Mouse (Mus musculus): ENCODE data around the gene Ano10. TPM values are rescaled to one million over a fixed set of nuclear protein-coding genes. Genes with fewer than 3 reads are reported as not detected.
"Not testable (repeated sequence)": the region's sequence is repeated elsewhere in the genome, so short reads cannot be mapped to it uniquely, and the experiment has no call there.

The Ano10 gene
- total and polyA plus RNA-seq, 2 experiments from 2014 or later, result 34.5 to 48.6 TPM

DNA sequence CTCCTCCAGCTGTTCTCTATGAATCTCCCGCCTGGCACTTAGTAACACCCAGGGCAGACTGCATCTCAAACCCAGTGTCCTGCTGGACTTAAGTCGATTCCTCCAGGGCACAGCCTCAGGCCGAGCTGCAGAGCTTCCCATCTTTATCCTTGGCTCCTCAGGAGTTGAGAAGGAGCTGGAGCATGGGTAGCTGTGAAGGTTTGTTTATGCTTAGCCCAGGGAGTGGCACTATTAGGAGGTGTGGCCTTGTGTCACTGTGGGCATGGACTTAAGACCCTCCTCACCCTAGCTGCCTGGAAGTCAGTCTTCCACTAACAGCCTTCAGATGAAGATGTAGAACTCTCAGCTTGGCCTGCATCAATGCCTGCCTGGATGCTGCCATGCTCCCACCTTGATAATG, 28.1 kb upstream of the Ano10 start:
- H3K4me2 ChIP-seq (ENCODE audit: low read depth, low read length), result no peak overlapping the region
- TF ChIP-seq CTCF (IDR thresholded peaks at IDR 0.05; ENCODE audit: low read depth), result no peak
- H3K36me3 ChIP-seq (ENCODE audit: insufficient read depth, low read length), result no peaks in the 10 kb centered on the region
- ATAC-seq, result no peak
- no peak overlapping the region for H3K4me3 ChIP-seq (ENCODE audit: low read length)
- no peaks in the 10 kb centered on the region for H3K4me1 ChIP-seq (ENCODE audit: insufficient read depth, low read length)
- no peak for DNase-seq (ENCODE audit: low spot score)
- H3K9ac ChIP-seq (replicated peaks; ENCODE audit: low read length), result no peak overlapping the region
- H3K27me3 ChIP-seq (ENCODE audit: insufficient read depth, low read length), result no peaks in the 10 kb centered on the region
- no peaks in the 10 kb centered on the region for H3K9me3 ChIP-seq (ENCODE audit: low read length)
- no peak overlapping the region for H3K27ac ChIP-seq
- 89% methylated on average over 3 of the region's 3 CpGs for WGBS

DNA sequence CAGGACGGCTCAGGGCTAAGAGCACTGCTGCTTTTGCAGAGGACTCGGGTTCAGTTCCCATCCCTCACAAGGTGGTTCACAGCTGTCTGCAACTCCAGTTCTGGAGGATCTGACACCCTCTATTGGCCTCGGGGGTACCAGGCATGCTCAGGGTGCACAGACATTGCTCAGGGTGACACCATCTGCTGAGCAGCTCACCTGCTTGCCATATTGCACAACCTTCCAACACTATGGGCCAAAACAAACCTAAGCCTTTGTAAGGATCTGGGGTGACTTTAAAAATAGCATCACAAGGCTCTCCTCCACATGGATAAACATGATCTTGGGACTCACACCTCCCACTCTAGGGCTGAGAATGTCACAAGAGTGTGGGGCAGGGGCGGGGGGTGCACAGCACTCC, 26.4 kb upstream of the Ano10 start:
- no peak overlapping the region for H3K4me3 ChIP-seq (ENCODE audit: low read length)
- H3K27me3 ChIP-seq (ENCODE audit: insufficient read depth, low read length), result no peaks in the 10 kb centered on the region
- 93% methylated on average over 4 of the region's 4 CpGs for WGBS
- no peaks in the 10 kb centered on the region for H3K4me1 ChIP-seq (ENCODE audit: insufficient read depth, low read length)
- no peak for DNase-seq (ENCODE audit: low spot score)
- H3K36me3 ChIP-seq (ENCODE audit: insufficient read depth, low read length), result no peaks in the 10 kb centered on the region
- no peak overlapping the region for H3K27ac ChIP-seq
- no peaks in the 10 kb centered on the region for H3K9me3 ChIP-seq (ENCODE audit: low read length)
- no peak overlapping the region for H3K9ac ChIP-seq (replicated peaks; ENCODE audit: low read length)
- H3K4me2 ChIP-seq (ENCODE audit: low read depth, low read length), result no peak overlapping the region
- TF ChIP-seq CTCF (IDR thresholded peaks at IDR 0.05; ENCODE audit: low read depth), result no peak
- ATAC-seq, result no peak

DNA sequence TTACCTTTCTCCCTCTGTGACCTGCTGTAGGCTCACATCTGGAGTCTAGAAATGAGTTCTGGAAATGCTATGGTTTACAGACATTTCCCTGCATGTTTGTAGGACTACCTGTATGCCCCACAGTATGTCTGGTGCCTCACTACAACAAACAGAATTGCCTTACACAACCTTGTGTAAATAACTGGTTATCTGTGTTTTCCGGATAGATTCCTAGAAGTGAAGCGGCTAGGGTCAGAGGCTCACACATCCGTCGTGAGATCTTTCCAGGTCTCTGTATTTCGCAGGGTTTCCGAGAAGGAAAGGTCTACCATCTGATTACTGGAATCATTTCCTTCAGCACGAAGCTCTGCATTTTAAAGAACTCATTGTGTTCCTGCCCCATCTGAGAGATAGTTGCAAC, 22.3 kb upstream of the Ano10 start:
- no peak overlapping the region for H3K4me3 ChIP-seq (ENCODE audit: low read length)
- ATAC-seq, result no peak
- H3K9me3 ChIP-seq (ENCODE audit: low read length), result no peaks in the 10 kb centered on the region
- no peaks in the 10 kb centered on the region for H3K36me3 ChIP-seq (ENCODE audit: insufficient read depth, low read length)
- 93% methylated on average over 7 of the region's 7 CpGs for WGBS
- no peak for TF ChIP-seq CTCF (IDR thresholded peaks at IDR 0.05; ENCODE audit: low read depth)
- no peaks in the 10 kb centered on the region for H3K27me3 ChIP-seq (ENCODE audit: insufficient read depth, low read length)
- DNase-seq (ENCODE audit: low spot score), result no peak
- H3K27ac ChIP-seq, result no peak overlapping the region
- no peaks in the 10 kb centered on the region for H3K4me1 ChIP-seq (ENCODE audit: insufficient read depth, low read length)
- no peak overlapping the region for H3K9ac ChIP-seq (replicated peaks; ENCODE audit: low read length)
- H3K4me2 ChIP-seq (ENCODE audit: low read depth, low read length), result no peak overlapping the region

DNA sequence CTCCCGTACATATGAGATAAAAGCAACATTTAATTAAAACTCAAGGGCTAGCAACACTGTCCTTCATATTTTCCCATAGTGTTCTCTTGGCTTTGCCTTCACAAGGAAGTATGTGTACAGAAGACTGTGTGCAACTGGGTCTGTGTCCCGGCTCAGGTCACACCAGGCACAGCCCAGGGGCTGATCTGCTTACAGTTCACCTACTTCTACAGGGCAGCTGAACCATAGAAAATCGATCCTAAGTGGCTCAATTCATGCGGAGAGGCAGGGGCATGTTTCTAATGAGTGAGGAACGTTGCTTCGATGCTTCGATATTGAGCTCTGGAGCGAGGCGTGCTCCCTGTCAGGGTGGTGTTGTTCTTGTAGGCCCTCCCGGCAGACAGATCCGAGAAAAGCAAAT, 21.3 kb upstream of the Ano10 start:
- no peak overlapping the region for H3K4me2 ChIP-seq (ENCODE audit: low read depth, low read length)
- H3K9me3 ChIP-seq (ENCODE audit: low read length), result no peaks in the 10 kb centered on the region
- TF ChIP-seq CTCF (IDR thresholded peaks at IDR 0.05; ENCODE audit: low read depth), result no peak
- H3K4me3 ChIP-seq (ENCODE audit: low read length), result no peak overlapping the region
- no peak overlapping the region for H3K9ac ChIP-seq (replicated peaks; ENCODE audit: low read length)
- no peak for ATAC-seq
- H3K4me1 ChIP-seq (ENCODE audit: insufficient read depth, low read length), result no peaks in the 10 kb centered on the region
- no peak overlapping the region for H3K27ac ChIP-seq
- H3K27me3 ChIP-seq (ENCODE audit: insufficient read depth, low read length), result no peaks in the 10 kb centered on the region
- 36% methylated on average over 11 of the region's 11 CpGs for WGBS
- no peak for DNase-seq (ENCODE audit: low spot score)
- no peaks in the 10 kb centered on the region for H3K36me3 ChIP-seq (ENCODE audit: insufficient read depth, low read length)

DNA sequence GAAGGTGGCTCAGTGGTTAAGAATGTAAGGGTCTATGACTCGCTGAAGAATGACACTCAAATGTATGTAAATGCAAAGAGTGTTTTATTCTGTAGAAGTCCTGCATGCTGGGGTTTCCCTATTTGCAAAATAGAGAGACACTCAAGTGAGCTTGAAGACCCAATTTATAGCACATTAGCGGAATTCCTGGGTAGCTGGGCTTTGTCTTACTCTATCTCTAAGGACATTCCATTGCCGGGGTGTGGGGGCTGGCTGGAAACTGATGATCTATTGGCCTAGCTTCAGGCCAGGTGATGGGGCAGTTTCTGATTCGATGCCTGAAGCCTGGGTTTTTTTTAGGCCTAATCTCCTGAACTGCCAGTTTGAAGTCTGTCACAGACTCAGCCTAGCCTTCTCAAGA, 20.7 kb upstream of the Ano10 start:
- Histone ChIP-seq H3K4me1 (ENCODE audit: insufficient read depth, low read length) (no peaks in the 10 kb centered on the region), H3K27ac (no peak overlapping the region), H3K36me3 (ENCODE audit: insufficient read depth, low read length) (no peaks in the 10 kb centered on the region), H3K4me2 (ENCODE audit: low read depth, low read length) (no peak overlapping the region), H3K27me3 (ENCODE audit: insufficient read depth, low read length) (no peaks in the 10 kb centered on the region), H3K9ac (replicated peaks; ENCODE audit: low read length) (no peak overlapping the region), H3K9me3 (ENCODE audit: low read length) (no peaks in the 10 kb centered on the region), H3K4me3 (ENCODE audit: low read length) (no peak overlapping the region)
- 70% methylated on average over 4 of the region's 4 CpGs for WGBS
- DNase-seq (ENCODE audit: low spot score) (no peak), ATAC-seq (no peak)
- no peak for TF ChIP-seq CTCF (IDR thresholded peaks at IDR 0.05; ENCODE audit: low read depth)

DNA sequence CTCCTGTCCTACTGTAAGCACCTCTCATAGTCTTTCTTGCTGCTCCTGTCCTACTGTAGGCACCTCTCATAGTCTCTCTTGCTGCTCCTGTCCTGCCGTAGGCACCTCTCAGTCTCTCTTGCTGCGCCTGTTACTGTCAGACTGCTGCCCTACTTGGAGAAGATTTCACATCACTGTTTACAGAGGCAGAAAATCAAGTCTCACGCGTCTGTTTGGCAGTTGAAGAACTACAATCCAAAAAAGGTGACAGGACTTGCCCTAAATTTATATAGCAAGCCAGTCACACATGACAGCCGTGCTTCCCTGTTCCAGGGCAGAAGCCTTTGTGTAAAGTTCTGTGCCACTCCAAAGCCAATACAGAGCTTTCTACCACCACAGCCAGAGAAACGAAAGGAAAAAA, 20.2 kb upstream of the Ano10 start:
- Histone ChIP-seq H3K27ac (no peak overlapping the region), H3K36me3 (ENCODE audit: insufficient read depth, low read length) (no peaks in the 10 kb centered on the region), H3K9me3 (ENCODE audit: low read length) (no peaks in the 10 kb centered on the region), H3K4me1 (ENCODE audit: insufficient read depth, low read length) (no peaks in the 10 kb centered on the region), H3K9ac (replicated peaks; ENCODE audit: low read length) (no peak overlapping the region), H3K27me3 (ENCODE audit: insufficient read depth, low read length) (no peaks in the 10 kb centered on the region), H3K4me2 (ENCODE audit: low read depth, low read length) (no peak overlapping the region), H3K4me3 (ENCODE audit: low read length) (no peak overlapping the region)
- ATAC-seq, result no peak
- DNase-seq (ENCODE audit: low spot score), result no peak
- WGBS, result 91% methylated on average over 6 of the region's 6 CpGs
- TF ChIP-seq CTCF (IDR thresholded peaks at IDR 0.05; ENCODE audit: low read depth), result no peak

DNA sequence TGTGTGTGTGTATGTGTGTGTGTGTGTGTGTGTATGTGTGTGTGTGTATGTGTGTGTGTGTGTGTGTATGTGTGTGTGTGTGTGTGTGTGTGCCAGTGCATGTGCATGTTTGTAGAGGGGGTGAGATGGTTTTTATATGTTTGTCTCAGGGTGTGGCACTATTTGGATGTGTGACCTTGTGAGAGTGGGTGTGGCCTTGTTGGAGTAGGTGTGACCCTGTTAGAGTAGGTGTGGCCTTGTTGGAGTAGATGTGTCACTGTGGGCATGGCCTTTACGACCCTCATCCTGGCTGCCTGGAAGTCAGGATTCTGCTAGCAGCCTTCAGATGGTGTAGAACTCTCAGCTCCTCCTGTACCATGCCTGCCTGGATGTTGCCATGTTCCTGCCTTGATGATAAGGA, 18.9 kb upstream of the Ano10 start:
- not testable (repeated sequence) for H3K27ac ChIP-seq

More for the DNA sequence above, 18.9 kb upstream of the Ano10 start:
- DNase-seq (ENCODE audit: low spot score); H3K9ac ChIP-seq (replicated peaks; ENCODE audit: low read length); H3K36me3 ChIP-seq (ENCODE audit: insufficient read depth, low read length); H3K4me3 ChIP-seq (ENCODE audit: low read length); ATAC-seq; H3K4me1 ChIP-seq (ENCODE audit: insufficient read depth, low read length); H3K9me3 ChIP-seq (ENCODE audit: low read length); H3K4me2 ChIP-seq (ENCODE audit: low read depth, low read length); H3K27me3 ChIP-seq (ENCODE audit: insufficient read depth, low read length): not testable (repeated sequence)
- 79% methylated on average over 1 of the region's 1 CpGs for WGBS
